Mouse (Mus musculus) cerebellum, postnatal 14 days (tissue): Measurements from ENCODE around the gene R3hdm2.

Source experiments
- DNase-seq, 2 experiments: peaks; one replicate each; pipeline ENCODE4 v3.0.0; 2021; ENCODE audit warnings: mixed read lengths in 2 of 2

R3hdm2 gene

DNA sequence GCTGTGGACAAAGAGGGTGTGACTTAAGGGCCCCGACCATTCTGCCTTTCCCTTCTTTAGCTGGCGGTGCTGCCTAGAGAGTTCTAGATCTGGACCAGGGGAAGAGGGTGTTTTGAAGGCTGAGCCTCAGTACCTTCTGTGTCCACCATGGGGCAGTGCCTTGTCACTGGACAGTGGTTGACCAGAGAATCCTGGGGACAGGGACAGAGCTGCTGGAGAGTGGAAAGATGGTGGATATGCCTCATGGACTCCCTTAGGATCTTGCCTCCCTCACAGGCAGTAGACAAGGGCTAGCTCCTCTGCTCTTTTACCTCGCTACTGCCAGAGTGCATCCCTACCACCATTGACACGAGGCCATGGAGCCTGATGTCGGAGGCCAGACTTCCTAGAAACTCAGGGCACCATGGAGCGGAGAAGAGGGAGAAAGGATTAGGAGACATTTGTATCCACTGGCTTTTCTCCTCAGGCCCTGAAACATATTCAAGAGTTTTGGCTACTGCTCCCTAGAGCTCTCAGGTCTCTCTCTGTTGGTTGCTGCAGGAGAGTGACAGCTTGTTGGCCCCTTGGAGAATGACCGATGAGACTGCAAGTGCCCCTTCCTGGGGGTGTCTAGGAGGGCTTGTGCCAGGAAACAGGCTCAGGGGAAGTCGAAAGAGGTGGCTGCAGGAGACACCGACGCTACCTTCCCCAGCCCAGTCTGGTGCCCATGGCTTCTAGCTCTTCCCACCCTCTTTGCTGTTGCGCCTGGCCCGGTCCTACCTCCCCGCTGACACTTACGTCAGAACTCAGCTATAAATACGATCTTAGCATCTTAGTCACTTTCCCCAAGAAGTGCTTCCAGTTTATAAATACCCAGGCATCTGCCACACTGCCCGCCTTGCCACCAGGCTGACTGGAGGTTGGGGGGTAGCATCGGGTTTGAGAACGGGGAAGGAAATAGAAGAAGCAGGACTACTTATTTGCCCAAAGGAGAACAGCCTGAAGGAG, 25.9 kb upstream of the R3hdm2 start, which contains the start of gene Inhbe:
Gene Inhbe, minus strand, starts transcription at position 503 of the 987 bp plus-strand sequence.
- peak; percentile 37 to 63 for DNase-seq

DNA sequence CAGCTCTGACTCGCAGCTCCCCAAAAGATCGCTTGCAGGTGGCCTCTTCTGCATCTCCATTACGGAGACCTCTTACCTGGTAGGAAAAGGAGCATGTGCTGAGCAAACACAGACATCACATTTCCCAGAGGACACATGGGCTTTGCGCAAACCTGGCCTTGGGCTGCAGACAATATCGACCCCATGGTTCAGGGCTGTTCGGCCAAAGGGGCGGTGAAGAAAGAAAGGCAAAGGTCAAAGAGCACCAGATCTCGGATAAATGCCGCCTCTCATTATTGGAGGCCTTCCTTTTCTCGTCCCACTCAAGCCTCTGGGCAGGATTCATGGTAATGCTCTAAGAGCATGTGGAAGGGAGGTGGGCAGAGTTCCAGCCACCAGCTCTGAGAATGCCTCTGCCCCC, 24.8 kb upstream of the R3hdm2 start:
- no peak for DNase-seq

DNA sequence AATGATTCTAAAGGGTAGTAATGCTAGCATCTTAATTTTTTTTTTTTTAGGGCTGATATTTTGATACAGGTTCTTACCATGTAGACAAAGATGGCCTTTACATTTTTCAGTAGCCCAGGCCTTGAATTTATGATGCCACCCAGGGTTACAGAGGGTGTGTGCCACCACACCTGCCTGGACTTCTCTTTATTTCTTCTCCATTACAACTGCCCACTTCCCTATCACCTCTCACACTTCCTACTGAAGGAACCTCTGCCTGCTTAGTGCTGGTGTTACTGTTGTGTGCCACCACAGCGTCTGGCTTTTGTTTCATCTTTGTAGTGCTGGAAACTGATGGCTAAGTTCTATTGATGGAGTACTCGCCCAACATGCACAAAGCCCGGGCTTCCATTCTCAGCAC, 19.4 kb upstream of the R3hdm2 start:
- no peak for DNase-seq

DNA sequence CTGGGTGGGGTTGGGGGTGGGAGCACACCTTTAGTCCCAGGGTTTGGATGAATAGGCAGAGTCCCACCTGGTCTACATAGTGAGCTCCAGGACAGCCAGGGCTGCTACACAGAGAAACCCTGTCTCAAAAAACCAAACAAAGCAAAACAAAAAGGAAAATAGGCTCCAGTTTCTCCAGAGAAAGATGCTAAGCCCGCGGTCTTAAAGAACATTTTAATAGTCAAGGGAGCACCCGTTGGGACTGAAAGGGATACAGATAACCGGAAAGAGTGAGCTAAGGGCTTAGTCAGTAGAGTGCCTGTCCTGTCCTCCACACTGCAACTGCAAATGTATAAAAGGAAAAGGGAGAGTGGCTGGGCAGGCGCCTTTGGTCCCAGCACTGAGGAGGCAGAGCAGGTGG, 13.0 kb upstream of the R3hdm2 start:
- no peak for DNase-seq

DNA sequence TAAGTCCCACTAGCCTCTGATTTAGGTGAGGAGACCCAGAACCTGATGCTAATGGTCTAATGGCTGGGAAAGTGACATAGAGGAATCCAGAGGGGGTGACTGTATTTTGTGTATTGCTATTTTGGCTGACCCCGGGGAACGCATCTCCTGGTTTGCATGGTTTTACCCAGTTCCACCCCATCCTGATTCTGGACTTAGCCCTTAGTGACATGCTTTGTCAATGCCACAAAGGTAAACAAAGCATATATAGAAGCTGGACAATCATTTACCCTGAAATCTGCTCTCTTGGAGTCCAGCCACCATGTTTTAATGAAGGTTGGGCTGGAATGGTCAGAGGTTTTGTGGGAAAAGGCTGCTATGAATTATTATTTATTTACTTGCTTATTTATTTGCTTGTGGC, 11.9 kb upstream of the R3hdm2 start:
- no peak for DNase-seq

DNA sequence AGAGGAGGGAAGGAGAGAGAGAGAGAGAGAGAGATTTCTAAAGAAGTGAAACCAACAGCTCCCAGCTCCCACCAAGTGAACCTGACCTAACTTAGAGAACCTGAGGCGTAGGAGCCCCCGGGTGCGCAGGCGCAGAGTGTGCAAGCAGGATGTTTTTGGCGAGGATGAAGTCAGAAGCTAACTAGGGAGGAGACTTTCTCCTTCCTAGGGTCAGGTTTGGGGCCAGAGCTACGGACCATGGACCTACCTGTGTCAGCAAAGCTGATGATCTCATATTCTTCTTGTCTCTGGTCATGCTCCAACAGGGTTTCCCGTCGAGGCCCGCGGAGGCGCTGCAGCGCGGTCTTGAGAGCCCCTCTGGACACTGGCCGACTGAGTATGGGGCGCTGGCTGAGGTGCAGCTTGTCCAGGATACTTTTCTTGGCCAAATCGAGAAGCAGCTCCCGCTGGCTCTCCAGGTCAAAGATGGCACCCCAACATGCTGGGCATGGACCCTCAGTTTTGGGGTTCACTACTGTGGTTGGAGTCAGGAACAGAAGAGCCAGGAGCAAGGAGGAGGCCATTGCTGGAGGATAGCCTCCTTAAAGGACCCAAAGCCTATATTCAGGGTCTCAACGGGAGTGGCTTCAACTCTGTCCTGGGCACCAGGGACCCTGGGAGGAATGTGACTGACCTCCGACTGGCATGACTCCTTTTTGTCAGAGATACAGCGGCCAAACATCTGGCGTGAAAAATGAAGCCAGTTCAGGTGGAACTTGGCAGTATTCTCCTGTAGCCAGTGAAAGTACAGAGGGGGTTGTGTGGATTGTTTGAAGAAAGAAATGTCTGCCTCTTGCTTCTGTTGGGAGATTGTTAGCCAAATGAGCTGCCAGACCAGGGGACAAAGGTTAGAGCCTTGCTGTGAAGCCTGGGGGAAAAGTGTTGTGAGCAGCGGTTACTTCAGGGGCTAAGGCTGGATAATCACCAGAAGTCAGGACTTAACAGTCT, 10.0 kb upstream of the R3hdm2 start, which contains the start of gene Inhbc:
Gene Inhbc, minus strand, starts transcription at position 598 of the 987 bp plus-strand sequence.
- DNase-seq, result no peak

DNA sequence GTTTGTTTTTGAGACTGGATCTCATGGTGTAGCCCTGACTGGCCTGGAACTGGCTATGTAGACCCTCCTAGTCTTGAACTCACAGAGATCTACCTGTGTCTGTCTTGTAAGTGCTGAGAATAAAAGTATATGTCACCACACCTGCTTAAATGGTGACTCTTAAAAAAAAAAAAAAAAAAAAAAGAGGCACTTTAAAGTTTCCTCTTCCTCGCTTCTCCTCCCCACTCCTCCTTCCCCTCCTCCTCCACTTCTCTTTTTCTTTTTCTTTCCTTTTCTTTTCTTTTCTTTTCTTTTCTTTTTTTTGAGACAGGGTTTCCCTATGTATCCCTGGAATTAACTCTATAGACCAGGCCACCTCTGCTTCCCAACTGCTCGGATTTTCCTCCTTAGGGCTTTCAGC, 9.1 kb upstream of the R3hdm2 start:
- no peak for DNase-seq

DNA sequence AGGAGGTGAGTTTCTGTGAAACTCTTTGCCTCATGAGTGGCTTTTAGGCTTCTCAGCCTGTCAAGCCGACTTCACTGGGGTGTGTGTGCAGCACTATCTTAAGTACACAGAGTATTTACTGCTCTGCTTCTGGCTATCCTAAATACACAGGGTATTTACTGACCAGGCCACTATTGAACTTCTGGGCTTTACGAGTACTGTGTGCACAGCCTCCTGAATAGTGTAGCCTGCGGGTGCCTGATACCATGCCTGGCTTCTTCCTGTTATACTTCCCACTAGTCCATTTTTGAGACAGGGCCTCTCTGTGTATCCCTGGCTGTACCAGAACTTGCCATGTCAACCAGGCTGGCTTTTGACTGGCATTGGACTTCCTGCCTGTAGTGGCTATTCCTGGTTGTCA, 2.4 kb upstream of the R3hdm2 start:
- DNase-seq, result no peak

DNA sequence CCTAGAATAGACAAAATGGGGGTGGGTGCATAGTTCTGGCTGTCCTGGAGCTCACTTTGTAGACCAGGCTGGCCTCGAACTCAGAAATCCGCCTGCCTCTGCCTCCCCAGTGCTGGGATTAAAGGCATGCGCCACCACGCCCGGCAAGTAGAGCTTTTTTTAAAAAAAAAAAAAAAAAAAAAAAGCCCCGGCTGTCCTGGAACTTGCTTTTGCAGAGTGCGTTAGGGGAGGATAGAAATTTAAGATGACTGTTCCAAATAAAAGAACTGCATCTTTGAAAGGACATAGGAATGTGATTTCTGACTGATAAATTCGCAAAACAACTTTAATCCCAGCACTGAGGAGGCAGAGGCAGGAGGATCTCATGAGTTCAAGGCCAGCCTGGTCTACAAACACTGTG, 473 bp upstream of the R3hdm2 start:
- no peak for DNase-seq

DNA sequence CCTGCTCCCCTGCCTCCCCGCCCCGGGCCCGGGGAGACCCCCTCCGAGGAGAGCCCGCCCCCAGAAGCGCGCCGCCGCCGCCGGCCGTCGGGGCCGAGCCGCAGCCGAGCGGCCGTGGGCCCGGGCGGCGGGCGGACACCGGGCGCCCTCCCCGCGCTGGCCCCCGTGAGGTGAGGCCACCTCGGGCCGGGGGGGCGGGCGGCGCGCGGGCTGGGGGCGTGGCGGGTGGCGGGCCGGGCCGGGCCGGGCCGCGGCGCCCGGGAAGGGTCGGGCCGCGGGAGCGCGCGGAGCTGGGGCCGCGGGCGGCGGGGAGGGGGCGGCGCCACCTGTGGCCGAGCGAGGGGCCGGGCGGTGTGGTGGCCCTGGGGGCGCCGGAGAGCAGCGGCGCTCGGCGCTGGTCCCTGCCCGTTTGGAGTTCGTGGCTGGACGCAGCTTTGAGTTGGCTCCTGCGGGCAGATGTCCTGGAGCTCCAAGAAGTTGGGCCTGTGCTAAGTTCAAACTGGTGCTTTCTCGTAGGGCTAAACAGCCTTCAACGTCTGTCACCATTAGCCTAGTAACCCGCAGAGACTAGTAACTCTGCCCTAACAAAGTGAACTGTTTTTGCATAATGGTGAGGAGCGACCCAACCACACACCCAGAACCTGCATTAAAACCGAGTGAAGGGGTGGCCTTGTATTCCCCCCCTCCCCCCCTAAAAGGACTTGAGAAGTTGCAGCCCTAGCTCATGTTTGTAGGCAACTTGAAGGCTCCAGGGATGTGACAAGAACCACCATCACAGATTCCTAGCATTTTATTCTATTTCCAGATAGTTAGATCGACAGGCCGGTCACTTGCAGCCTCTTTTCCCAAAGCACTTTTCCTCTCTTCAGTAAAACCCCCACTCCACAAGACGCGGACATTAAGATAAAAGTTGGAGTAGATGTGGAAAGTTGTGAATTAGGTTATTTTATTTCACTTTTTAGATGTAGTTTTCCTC, 928 bp downstream of the R3hdm2 start:
- DNase-seq, result peak; percentile 61 to 64

DNA sequence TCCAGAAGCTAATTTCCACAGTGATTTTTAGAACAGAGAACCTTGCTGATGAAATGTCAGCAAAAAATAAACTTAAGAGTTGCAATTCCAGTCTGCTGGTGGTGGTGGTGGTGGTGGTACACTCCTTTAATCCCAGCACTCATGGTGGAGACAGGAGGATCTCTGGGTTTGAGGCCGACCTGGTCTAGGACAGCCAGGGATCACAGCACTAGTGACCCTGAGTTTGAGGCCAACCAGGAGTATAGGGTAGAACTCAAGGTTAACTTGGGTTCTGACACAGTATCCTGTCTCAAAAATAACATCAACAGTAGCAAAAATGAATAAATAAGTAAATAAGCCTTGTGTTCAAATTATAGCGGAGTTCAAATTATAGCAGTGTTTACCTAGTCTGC, 1.6 kb downstream of the R3hdm2 start:
- DNase-seq, result no peak

DNA sequence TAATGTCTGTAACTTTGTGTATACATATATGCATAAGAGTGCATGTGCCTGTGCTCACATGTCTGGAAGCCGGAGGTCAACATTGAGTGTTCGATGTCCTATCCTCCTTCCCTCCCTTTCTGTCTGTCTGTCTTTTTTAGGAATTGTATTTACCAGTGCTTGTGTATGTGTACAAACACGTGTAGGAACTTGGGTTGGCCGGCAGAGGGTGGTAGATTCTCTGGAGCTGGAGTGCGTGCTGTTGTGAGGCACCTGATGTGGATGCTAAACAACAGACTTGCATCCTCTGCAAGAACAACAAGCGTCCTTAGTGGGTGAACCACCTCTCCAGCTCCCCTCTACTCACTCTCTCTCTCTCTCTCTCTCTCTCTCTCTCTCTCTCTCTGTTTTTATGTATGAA, 11.6 kb downstream of the R3hdm2 start:
- DNase-seq, result no peak

DNA sequence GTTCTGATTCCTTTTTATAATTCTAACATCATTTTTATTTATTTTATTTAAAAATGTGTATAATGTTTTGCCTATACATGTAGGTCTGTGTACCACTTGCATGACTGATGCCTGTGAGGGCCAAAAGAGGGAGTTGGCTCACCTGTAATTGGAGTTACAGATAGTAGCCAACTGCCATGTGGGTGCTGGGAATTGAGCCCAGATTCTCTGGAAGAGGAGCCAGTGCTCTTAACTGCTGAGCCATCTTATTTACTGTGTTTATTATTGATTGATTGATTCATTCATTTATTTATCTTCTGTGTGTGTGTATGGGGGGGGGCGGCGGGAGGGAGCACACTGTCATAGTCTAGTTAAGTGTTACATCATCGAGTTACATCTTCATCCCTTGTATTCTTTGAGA, 24.6 kb downstream of the R3hdm2 start:
- peak; percentile 21 to 25 for DNase-seq

DNA sequence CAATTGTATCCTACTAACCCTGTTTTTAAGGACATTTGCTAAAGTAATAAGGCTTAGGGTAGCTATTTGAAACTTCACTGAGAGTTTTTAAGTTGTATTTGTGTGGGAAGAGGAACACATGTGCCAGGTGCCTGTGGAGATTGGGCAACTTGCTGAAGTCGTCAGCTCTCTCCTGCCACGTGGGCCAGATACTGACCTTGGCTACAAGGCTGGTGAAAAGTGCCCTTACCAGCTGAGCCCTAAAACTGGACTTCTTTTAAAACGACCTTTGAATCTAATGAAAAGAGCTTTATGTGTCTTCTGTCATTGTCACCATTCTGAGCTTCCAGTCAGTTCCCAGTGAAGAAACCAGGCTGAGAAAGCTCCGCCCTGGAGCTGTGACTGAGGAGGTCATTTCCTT, 27.3 kb downstream of the R3hdm2 start:
- peak; percentile 15 to 16 for DNase-seq

DNA sequence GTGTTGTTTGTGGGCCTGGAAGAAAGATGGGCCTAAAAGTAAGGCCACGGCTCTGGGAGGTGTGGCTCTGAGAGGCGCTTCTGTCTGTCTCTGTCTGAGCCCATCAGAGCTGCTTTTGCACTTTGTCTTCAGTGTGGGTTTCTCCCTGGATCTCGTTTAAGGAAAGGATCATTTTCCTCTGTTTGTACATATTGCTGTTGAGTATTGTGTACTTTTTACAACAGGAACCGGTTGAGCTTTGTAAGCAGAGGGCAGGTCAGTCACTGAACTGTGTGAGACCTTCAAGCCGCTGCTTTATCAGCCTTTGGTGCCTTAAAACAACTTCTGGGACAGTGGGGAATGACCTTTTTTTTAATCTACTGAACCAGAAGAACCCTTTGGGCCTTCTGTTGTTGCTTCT, 32.0 kb downstream of the R3hdm2 start:
- DNase-seq, result no peak

DNA sequence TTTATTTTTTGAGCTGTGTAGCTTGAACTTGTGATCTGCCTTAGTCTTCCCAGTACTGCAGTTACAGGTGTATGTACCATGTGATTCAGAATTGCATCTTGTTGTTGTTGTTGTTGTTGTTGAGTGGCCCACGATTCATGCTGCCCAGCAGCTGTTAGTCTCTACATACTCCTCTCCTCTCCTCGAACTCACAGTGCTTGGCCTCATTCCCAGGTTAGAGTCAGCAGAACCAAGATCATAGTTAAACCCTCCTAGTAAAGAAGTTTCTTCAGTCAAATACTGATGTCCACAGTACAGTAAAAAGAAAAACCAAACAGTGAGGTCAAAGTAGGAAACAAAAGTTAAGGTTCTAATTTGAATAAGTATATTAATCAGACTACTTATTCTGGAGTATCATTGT, 32.6 kb downstream of the R3hdm2 start:
- DNase-seq, result no peak

DNA sequence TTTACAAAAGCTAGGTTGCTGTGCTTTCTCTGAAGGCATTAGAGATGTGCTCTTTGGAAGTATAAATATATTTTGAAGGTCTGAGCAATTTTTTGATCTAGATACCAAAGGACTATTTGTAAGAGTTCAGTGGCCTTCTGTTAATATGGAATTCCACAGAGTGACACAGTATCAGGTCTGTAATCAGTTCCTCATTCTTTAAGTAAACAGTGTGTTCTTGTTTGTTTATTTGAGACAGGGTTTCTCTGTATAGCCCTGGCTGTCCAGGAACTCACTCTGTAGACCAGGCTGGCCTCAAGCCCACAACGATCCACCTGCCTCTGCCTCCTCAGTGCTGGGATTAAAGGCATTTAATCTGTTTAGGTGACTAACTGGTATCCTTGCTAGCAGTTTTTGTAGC, 33.5 kb downstream of the R3hdm2 start:
- DNase-seq, result no peak

DNA sequence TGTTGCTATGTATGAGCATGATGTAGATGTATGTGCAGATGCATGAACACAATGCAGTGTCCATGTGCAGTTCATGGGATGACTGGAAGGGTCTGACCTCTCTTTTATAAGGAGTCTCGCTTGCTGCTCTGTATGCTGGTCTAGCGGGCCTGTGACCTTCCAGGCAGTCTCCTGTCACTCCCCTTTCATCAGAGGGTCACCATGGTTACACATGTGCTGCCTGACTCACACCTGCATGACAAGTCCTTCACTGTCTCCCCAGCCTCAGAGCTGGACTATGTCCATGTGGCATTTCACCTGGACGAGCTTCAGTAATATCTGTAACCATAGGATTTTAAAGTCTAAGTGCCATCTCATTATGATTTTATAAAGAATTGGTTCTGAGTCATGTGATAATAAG, 34.0 kb downstream of the R3hdm2 start:
- DNase-seq, result no peak

DNA sequence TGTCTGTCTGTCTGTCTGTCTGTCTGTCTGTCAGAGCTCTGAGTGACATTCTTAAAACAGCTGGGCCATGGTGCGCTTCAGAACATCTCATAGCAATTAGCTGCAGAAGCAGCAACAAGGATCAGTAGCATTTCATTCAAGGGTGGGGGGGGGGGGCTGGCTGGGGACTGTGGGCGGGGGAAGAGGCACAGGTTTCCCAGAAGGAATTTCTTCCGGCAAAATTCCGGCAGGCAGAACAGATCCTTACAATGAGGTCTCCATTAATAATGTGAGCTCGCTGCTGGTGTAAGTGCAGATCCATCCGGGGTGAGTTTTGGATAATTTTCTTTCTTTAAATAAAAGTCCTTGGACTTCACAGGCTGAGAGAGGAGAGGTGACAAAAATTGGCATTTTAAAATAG, 40.0 kb downstream of the R3hdm2 start:
- peak in 1 of 2 experiments; percentile 19 for DNase-seq

DNA sequence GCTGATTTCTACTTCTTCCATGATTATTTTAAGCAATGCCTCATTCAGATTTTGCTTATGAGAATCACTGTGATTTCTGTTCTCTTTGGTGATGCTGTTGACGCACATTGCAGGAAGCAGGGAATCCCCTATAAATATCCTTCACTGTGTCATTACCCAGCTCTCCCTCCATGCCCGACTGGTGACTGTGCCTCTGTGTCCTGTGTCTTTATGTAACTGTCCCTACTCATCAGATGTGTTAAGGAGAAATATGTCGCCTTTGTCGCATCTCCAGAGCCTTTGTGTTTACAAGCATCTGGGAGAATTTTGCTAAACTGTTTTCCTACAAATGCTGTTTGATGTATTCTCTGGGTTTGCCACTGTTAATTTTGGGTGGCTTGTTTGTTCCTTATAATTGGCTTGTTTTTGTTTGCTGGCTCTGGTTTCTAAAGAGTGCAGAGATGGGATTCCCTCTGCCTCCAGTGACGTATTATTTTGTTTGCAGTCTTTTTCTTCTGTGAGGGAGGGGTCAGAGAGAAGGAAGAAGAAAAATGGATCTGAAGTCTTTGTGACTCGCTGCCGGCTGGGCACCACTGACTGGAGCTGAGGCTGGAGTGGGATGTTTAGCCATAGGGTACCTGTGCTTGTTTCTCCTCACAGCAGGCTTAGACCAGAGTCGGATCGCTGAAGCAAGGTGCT, 40.7 kb downstream of the R3hdm2 start:
- DNase-seq, result peak; percentile 30 to 47

DNA sequence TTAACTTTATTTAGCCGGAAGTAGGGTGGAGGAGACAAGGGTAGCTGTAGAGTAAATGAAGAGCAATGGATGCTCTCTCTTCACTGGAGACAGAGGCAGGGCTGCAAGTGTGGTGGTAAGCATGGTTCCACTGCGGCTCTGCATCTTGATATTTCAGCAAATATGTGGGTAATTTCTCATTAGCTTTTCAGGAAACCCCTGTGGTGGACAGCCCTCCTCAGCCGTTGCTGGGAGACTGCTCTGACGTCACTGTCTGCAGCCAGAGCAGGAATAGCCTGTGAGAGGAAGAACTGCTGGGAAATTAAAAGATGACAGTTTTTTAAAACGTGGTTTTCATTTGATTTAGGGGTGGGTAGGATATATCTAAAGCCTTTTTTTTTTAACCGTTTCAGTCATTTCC, 41.9 kb downstream of the R3hdm2 start:
- peak; percentile 51 to 74 for DNase-seq
